Mouse (Mus musculus) limb, embryonic 15.5 days (tissue): Measurements from ENCODE around the gene Zfp982. TPM values are rescaled to one million over a fixed set of nuclear protein-coding genes. Genes with fewer than 3 reads are reported as not detected.
"Not testable (repeated sequence)": the region's sequence is repeated elsewhere in the genome, so short reads cannot be mapped to it uniquely, and the experiment has no call there.

Experiments used
- ATAC-seq: fragments of 200-750 bp; cut with Nextera tagmentation; 2 replicates; pipeline ENCODE4 v1.8.0; 2017; ENCODE audit warnings: low read depth, moderate TSS enrichment; ENCODE audit not compliant: insufficient number of reproducible peaks, low FRiP score, low TSS enrichment
- H3K27ac ChIP-seq: fragments of 300-500 bp; sonication (generic); 2 replicates; pipeline ENCODE4 v1.5.1; 2015; ENCODE audit warnings: moderate library complexity, mild to moderate bottlenecking, inconsistent platforms
- H3K27me3 ChIP-seq: fragments of 300-500 bp; sonication (generic); 2 replicates; pipeline ENCODE4 v1.6.1; 2015; ENCODE audit warnings: inconsistent platforms
- H3K36me3 ChIP-seq: fragments of 300-500 bp; sonication (generic); 2 replicates; pipeline ENCODE4 v1.6.1; 2015; ENCODE audit warnings: inconsistent platforms
- H3K4me1 ChIP-seq: fragments of 300-500 bp; sonication (generic); 2 replicates; pipeline ENCODE4 v1.6.1; 2015; ENCODE audit warnings: inconsistent platforms
- H3K4me2 ChIP-seq: fragments of 300-500 bp; sonication (generic); 2 replicates; pipeline ENCODE4 v1.6.1; 2015; ENCODE audit warnings: mild to moderate bottlenecking, inconsistent platforms
- H3K4me3 ChIP-seq: fragments of 300-500 bp; sonication (generic); 2 replicates; pipeline ENCODE4 v1.5.1; 2015; ENCODE audit warnings: mild to moderate bottlenecking, inconsistent platforms
- H3K9ac ChIP-seq: fragments of 300-500 bp; sonication (generic); 2 replicates; pipeline ENCODE4 v1.6.1; 2015; ENCODE audit warnings: inconsistent platforms
- H3K9me3 ChIP-seq: fragments of 300-500 bp; sonication (generic); 2 replicates; pipeline ENCODE4 v1.6.1; 2016; ENCODE audit warnings: inconsistent platforms
- WGBS: fragments of 180-500 bp; shearing (Covaris S2); methylation state at CpG from one replicate; pipeline ENCODE4 v1.1.7; 2015; 5-methylcytosine and 5-hydroxymethylcytosine counted together
- polyA plus RNA-seq: library from polyadenylated mRNA; unstranded; fragments of >200 nt; fragmentation: Nextera tagmentation; extraction: Ambion mirVana; gene quantifications from 2 replicates; pipeline ENCODE4 v1.2.1, GENCODE M21; 2015

The Zfp982 gene
- 5.6 TPM in 2 replicates for polyA plus RNA-seq

DNA sequence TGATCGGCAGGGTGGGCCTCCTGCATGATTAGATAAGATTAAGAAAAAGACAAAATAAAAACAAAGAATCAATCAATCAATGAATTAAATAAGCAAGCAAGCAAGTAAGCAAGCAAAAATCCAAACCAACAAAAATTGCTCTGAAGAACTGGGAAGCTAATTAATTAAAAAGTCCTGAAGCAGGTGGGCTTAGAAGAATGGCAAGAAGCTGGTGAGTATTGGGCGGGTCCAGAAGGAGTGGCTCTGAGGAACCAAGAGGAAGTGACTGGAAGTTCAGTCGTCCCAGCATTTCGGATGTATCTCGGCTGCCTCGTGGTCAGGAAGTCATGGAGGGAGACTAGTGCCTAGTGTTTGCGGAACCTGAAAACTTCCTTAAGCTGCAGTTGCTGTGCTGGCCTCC is at the start of gene Zfp982:
TSS of gene Zfp982 (plus strand) at position 301 of the 400 bp plus-strand sequence.
- H3K27me3 ChIP-seq, ATAC-seq, H3K4me1 ChIP-seq, H3K27ac ChIP-seq, H3K36me3 ChIP-seq, H3K9ac ChIP-seq, H3K4me3 ChIP-seq, H3K4me2 ChIP-seq: not testable (repeated sequence)
- 83% methylated on average over 7 of the region's 7 CpGs for WGBS
- H3K9me3 ChIP-seq = peaks cover 38% of the 10 kb centered on the region

DNA sequence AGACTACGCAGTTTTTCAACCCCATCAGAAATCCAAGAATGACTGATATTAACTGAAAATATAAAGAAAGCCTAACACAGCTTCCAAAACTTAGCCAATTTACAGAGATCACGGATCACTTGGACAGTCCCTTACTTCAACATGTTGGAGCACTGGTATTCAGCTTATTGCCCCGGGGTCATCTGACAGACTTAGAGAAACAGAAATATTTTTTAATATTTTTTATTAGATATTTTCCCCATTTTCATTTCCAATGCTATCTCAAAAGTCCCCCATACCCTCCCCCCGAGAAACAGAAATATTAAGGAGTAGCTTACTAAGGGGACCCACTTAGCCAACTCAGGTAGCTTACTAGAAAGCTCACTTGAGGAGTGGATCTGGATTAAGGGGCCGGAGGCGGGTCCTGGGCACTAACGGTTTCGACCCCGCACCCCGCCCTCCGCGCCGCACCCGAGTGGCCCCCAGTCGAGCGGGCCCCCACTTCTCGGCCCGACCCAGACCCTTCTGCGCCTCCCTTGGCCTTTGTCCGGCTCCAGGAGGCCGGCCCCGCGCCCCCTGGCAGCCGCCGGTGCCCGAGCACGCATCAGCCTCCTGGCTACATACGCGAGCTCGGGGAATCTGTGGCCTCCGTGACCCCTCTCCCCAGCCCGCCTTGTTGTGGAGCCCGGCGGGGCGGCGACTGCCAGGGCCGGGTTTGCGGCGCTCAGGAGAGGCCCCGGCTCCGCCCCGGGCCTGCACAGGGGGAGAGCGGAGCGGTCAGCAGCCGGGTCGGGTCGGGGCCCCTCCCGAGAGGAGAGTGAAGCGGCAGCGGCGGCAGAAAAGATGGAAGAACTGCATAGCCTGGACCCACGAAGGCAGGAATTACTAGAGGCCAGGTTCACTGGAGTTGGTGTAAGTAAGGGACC is 49.3 kb upstream of the Zfp982 start:
- H3K4me2 ChIP-seq = peak overlapping the region; percentile 81
- 7% methylated on average over 52 of the region's 52 CpGs for WGBS
- not testable (repeated sequence) for H3K27me3 ChIP-seq, H3K9me3 ChIP-seq, H3K36me3 ChIP-seq, H3K4me1 ChIP-seq
- peak overlapping the region; percentile 63 for H3K9ac ChIP-seq
- H3K27ac ChIP-seq = peak overlapping the region; percentile 79
- ATAC-seq = peak; percentile 87
- H3K4me3 ChIP-seq = peak overlapping the region; percentile 51

DNA sequence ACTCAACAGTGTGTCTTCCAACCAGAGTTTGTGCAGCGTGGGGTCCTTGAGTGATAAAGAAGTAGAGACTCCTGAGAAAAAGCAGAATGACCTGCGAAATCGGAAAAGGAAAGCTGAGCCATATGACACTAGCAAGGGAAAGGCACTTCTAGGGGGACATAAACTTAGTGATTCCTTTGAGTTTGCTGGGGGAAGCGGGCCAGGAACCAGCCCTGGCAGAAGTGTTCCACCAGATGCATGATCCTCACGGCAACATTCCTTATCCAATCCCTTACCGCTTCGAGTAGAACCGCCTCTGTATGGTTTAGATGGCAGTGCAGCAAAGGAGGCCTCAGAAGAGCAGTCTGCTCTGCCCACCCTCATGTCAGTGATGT is 48.7 kb upstream of the Zfp982 start:
- not testable (repeated sequence) for ATAC-seq, H3K36me3 ChIP-seq, H3K9me3 ChIP-seq, H3K9ac ChIP-seq, H3K27me3 ChIP-seq, H3K4me1 ChIP-seq
- peak overlapping the region; percentile 79 for H3K27ac ChIP-seq
- 29% methylated on average over 8 of the region's 8 CpGs for WGBS
- peak overlapping the region; percentile 51 for H3K4me3 ChIP-seq
- H3K4me2 ChIP-seq = peak overlapping the region; percentile 81

DNA sequence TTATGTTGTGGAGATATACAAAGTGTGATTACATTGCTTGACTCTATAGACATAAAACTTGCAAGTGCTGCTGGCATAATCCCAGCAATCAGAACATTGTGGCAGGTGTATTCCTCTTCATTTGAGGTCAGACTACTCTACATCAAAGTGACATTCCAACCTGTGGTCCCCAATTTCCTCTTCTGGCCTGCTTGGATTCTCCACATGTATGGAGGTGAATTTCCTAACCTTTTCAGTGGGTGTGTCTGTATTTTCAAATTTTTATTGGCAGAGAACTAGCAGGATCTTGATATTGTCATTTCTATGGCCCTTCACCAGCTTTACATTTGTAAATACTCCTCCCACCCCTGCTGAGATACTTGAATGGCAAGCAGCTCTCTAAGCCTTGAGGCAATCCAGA is 46.8 kb upstream of the Zfp982 start:
- not testable (repeated sequence) for H3K27ac ChIP-seq, H3K9ac ChIP-seq, H3K36me3 ChIP-seq, H3K9me3 ChIP-seq, H3K4me1 ChIP-seq, H3K4me3 ChIP-seq, H3K4me2 ChIP-seq, H3K27me3 ChIP-seq, ATAC-seq

DNA sequence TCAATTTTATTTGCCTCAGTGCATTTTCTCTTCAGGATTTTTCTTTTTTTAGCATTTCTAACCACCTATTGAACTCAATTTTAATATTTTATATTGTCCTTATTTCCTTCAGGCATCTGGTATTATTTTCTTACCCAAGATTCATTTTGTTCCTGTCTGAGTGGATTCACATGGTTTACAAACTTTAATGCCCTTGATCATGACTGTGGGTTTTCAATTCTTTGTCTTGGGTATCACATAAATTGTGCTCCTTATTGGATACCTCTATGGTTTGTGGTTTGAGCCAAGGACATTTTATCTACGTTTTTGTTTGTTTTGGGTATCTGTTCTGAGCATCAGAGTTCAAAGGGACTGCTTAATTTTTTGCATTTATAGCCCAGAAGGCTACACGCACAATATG is 43.9 kb upstream of the Zfp982 start:
- no peak for ATAC-seq
- H3K27me3 ChIP-seq = no peaks in the 10 kb centered on the region
- 64% methylated on average over 2 of the region's 2 CpGs for WGBS
- H3K9ac ChIP-seq = no peak overlapping the region
- no peaks in the 10 kb centered on the region for H3K4me1 ChIP-seq
- H3K9me3 ChIP-seq = no peaks in the 10 kb centered on the region
- H3K4me3 ChIP-seq = no peak overlapping the region
- no peaks in the 10 kb centered on the region for H3K36me3 ChIP-seq
- H3K4me2 ChIP-seq = no peak overlapping the region
- H3K27ac ChIP-seq = no peak overlapping the region

DNA sequence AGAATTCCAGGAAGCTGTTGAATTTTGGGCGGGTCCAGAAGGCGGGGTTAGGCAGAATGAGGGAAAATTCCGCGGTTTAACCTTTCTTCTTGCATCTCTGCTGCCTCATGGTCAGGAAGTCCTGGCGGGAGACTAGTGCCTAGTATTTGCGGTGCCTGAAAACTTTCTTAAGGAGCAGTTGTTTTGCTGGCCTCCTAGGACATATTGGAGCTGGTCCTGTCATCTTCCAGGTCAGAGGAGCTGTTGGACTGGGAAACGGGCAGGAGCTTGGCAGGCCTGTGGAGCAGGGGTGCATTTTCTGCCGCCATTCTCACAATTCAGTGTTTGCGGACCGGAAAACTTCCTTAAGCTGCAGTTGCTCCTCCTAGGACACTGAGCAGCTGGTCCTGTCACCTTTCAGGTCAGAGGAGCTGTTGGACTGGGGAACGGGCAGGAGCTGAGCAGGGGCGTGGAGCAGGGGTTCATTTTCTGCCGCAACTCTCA is 43.1 kb upstream of the Zfp982 start:
- no peaks in the 10 kb centered on the region for H3K27me3 ChIP-seq
- peak overlapping the region; percentile 36 for H3K4me2 ChIP-seq
- H3K4me3 ChIP-seq = peak overlapping the region; percentile 30
- WGBS = 37% methylated on average over 13 of the region's 13 CpGs
- no peak for ATAC-seq
- no peaks in the 10 kb centered on the region for H3K4me1 ChIP-seq
- no peaks in the 10 kb centered on the region for H3K9me3 ChIP-seq
- H3K9ac ChIP-seq = peak overlapping the region; percentile 11; the same call in 1 of the 2 replicates
- no peaks in the 10 kb centered on the region for H3K36me3 ChIP-seq
- H3K27ac ChIP-seq = no peak overlapping the region

DNA sequence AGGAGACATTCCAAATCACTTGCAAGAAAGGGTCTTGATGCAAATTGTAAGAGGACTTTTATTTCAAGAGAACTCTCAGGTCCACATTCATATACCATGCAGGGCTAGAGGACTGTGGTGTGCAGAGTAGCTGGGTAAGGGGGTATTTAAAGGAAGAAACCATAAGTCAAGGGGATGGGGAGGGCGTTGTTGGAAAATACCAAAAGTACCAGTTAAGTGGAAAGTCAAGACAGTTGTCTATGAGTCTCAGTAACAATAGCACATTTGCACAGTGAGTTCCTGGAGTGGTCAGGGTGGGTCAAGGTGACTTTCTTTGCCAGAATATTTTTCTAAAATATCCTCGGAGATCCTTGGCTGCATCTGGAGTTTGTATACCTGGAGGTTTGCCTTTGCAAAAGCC is 42.2 kb upstream of the Zfp982 start:
- not testable (repeated sequence) for H3K27me3 ChIP-seq, H3K4me3 ChIP-seq, H3K4me1 ChIP-seq, H3K36me3 ChIP-seq, H3K4me2 ChIP-seq, H3K9me3 ChIP-seq, H3K27ac ChIP-seq, ATAC-seq, H3K9ac ChIP-seq
- WGBS = 70% methylated on average over 2 of the region's 2 CpGs

DNA sequence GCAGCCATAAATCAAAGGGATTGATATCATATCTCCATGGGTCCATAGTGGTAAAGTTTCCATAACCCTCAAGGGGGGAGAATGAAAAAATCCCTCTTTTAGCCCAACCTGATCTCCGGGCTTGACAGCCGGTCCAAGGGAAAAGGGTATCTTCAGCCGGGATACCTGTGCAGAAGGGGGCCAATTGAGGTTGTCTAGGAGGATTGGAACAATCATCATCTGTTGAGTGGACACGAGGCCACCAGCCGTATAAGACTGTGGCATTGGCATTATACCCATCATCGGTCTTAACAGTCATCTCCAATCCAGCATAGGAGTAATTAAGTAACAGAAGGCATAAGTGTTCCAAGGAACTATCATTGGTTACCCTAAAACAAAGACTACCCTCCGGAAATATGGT is 25.0 kb upstream of the Zfp982 start:
- 87% methylated on average over 7 of the region's 7 CpGs for WGBS
- peaks cover 22% of the 10 kb centered on the region for H3K9me3 ChIP-seq
- H3K9ac ChIP-seq, H3K4me1 ChIP-seq, H3K4me2 ChIP-seq, H3K27ac ChIP-seq, H3K36me3 ChIP-seq, ATAC-seq, H3K4me3 ChIP-seq, H3K27me3 ChIP-seq: not testable (repeated sequence)

DNA sequence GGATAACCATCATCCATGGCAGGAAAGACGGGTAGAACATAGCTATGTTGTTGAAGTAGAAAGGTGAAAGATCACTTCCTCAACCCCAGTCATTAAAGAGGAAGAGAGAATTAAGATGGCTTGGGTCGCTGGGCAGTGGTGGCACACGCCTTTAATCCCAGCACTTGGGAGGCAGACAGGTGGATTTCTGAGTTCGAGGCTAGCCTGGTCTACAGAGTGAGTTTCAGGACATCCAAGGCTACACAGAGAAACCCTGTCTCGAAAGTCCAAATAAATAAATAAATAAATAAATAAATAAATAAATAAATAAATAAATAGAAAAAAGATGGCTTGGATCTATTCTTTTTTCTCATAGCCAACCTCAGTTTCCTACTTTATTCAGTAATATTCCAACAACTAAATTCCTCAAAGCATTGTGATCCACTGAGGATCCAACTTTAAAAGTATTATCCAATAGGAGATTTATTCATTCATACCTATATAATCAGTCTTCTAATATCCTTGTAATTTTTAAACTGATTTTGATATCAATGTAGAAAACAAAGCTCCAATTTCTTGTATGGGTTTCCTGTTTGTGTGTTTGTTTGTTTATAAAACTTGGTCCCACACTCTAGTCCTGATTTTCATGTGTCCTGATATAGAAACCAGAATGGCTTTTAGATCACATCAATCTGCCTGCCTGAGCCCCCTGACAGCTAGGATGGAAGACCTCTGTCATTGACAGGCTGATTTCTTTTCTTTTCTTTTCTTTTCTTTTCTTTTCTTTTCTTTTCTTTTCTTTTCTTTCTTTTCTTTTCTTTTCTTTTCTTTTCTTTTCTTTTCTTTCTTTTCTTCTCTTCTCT is 6.8 kb downstream of the Zfp982 start:
- not testable (repeated sequence) for H3K4me3 ChIP-seq, H3K9me3 ChIP-seq, H3K9ac ChIP-seq, H3K4me2 ChIP-seq, H3K27me3 ChIP-seq, H3K27ac ChIP-seq, H3K36me3 ChIP-seq, ATAC-seq, H3K4me1 ChIP-seq
- 85% methylated on average over 5 of the region's 5 CpGs for WGBS

DNA sequence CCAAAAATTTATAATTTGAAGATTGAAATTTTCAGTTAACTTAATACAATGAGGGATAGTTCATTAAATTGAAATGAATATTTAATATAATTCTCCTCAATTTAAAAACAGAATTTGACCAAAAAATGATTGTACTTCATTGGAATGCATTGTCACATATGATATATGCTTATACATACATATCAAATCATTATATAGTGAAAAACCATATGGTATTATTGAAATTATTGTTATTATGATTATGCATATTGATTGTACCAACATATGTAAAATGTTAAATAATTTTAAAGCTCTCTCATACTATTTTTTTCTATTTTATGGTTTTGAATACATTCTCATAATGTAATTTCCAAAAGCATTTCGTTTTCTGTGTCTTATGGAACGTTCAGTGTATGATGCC is 17.0 kb downstream of the Zfp982 start:
- Histone ChIP-seq H3K27me3 (no peaks in the 10 kb centered on the region), H3K27ac (no peak overlapping the region), H3K4me1 (no peaks in the 10 kb centered on the region), H3K9ac (no peak overlapping the region), H3K36me3 (peaks cover 3% of the 10 kb centered on the region), H3K4me3 (no peak overlapping the region), H3K9me3 (peaks cover 5% of the 10 kb centered on the region; the same call in 1 of the 2 replicates), H3K4me2 (no peak overlapping the region)
- no peak for ATAC-seq
- 78% methylated on average over 2 of the region's 2 CpGs for WGBS

DNA sequence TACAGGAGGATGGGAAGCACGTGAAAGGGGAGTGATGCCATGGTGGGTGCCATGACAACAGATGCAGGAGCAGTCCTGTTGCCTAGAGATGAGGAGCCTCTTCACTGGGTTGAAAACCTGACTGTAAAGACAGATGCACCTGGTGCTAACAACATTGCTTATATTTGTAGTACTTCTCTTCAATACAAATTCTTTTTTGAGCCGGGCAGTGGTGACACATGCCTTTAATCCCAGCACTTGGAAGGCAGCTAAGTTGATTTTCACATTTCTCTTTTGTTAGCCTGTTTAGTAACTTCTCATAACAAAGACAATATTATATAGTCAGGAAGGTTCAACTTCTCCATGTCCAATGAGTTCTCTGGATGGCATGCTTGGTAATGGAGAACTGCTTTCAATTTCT is 26.8 kb downstream of the Zfp982 start:
- Histone ChIP-seq H3K27ac (no peak overlapping the region), H3K9ac (no peak overlapping the region), H3K4me2 (no peak overlapping the region), H3K4me1 (no peaks in the 10 kb centered on the region), H3K4me3 (no peak overlapping the region), H3K27me3 (no peaks in the 10 kb centered on the region), H3K9me3 (peaks cover 55% of the 10 kb centered on the region), H3K36me3 (no peaks in the 10 kb centered on the region)
- 70% methylated on average over 2 of the region's 2 CpGs for WGBS
- no peak for ATAC-seq

DNA sequence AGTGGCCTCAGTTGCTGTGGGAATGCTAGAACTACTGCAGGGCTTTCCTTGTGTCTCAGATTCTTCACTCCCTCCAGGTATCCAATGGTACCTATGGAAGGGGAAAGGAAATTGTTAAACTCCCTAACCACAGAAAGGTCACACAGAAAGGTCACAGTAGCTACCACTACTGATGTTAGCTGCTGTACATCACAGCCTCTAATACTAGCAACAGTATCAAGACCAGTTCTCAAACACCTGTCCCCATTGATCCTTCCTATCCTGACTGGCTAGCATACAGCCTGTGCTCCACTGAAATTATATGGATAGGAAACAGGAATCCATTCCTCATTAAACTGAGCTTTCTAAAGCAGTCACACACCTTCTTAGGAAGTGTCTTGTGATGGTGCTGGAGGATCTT is 27.9 kb downstream of the Zfp982 start:
- ATAC-seq = 0 out of 2 replicates have a peak, but pooled peaks have one; percentile 21
- H3K9ac ChIP-seq = no peak overlapping the region
- H3K36me3 ChIP-seq = no peaks in the 10 kb centered on the region
- no peak overlapping the region for H3K4me3 ChIP-seq
- H3K27ac ChIP-seq = no peak overlapping the region
- no peaks in the 10 kb centered on the region for H3K27me3 ChIP-seq
- no peaks in the 10 kb centered on the region for H3K4me1 ChIP-seq
- no peak overlapping the region for H3K4me2 ChIP-seq
- peaks cover 55% of the 10 kb centered on the region for H3K9me3 ChIP-seq
